Mouse (Mus musculus) kidney, postnatal 0 days (tissue): ENCODE data around the gene Tsfm. TPM values are rescaled to one million over a fixed set of nuclear protein-coding genes. Genes with fewer than 3 reads are reported as not detected.
A peak's percentile ranks its signal among the peaks of the same experiment; 100 is the strongest.

ENCODE experiments used
- ATAC-seq: fragments of 200-750 bp; cut with Nextera tagmentation; replicated peaks from 2 replicates; pipeline ENCODE4 v1.8.0; 2017; ENCODE audit warnings: low read depth, moderate number of reproducible peaks, moderate TSS enrichment, moderate library complexity; ENCODE audit not compliant: low FRiP score
- DNase-seq: peaks from one replicate; pipeline ENCODE4 v3.0.0-alpha.2; 2016; ENCODE audit warnings: low spot score
- H3K27ac ChIP-seq: fragments of 300-500 bp; sonication (generic); 2 replicates; pipeline ENCODE4 v1.5.1; 2014; ENCODE audit warnings: mild to moderate bottlenecking
- H3K27me3 ChIP-seq: fragments of 300-500 bp; sonication (generic); 2 replicates; pipeline ENCODE4 v1.6.1; 2014; ENCODE audit warnings: low read length, mixed read lengths; ENCODE audit not compliant: insufficient read depth
- H3K36me3 ChIP-seq: fragments of 300-500 bp; sonication (generic); 2 replicates; pipeline ENCODE4 v1.6.1; 2014; ENCODE audit warnings: low read length, mixed read lengths; ENCODE audit not compliant: insufficient read depth
- H3K4me1 ChIP-seq: fragments of 300-500 bp; sonication (generic); replicated peaks from 2 replicates; pipeline ENCODE4 v1.6.1; 2014; ENCODE audit warnings: antibody characterized with exemption, low read length, mixed read lengths; ENCODE audit not compliant: insufficient read depth
- H3K4me2 ChIP-seq: fragments of 300-500 bp; sonication (generic); 2 replicates; pipeline ENCODE4 v1.6.1; 2014; ENCODE audit warnings: mild to moderate bottlenecking, low read length, moderate library complexity, mixed read lengths
- H3K4me3 ChIP-seq: fragments of 300-500 bp; sonication (generic); replicated peaks from 2 replicates; pipeline ENCODE4 v1.5.1; 2014; ENCODE audit warnings: low read depth, low read length
- H3K9ac ChIP-seq: fragments of 300-500 bp; sonication (generic); 2 replicates; pipeline ENCODE4 v1.6.1; 2014; ENCODE audit warnings: low read depth, low read length
- H3K9me3 ChIP-seq: fragments of 300-500 bp; sonication (generic); replicated peaks from 2 replicates; pipeline ENCODE4 v1.6.1; 2016; ENCODE audit warnings: low read length, inconsistent platforms, mixed read lengths
- CTCF ChIP-seq: IDR thresholded peaks from 2 replicates; pipeline ENCODE4 v1.5.1; 2016; ENCODE audit warnings: antibody characterized with exemption, low read depth, mild to moderate bottlenecking, moderate library complexity
- WGBS: fragments of 180-500 bp; shearing (Covaris S2); extraction: QIAGEN DNeasy Blood & Tissue Kit; methylation state at CpG from one replicate; pipeline ENCODE4 v1.1.7; 2014; 5-methylcytosine and 5-hydroxymethylcytosine counted together
- microRNA counts: library from miRNA; unstranded; fragments of <30 nt; microRNA quantifications from one replicate; lab custom pipeline; 2015
- microRNA-seq: library from miRNA; unstranded; fragments of <30 nt; microRNA quantifications from one replicate; pipeline ENCODE4, GENCODE M21; 2016
- polyA plus RNA-seq: library from polyadenylated mRNA; unstranded; fragments of >200 nt; fragmentation: Nextera tagmentation; extraction: Ambion mirVana; gene quantifications from 2 replicates; pipeline ENCODE4 v1.2.1, GENCODE M21; 2015

Gene Tsfm
- polyA plus RNA-seq, 1 experiment from 2014 or later: 97.3 TPM

DNA sequence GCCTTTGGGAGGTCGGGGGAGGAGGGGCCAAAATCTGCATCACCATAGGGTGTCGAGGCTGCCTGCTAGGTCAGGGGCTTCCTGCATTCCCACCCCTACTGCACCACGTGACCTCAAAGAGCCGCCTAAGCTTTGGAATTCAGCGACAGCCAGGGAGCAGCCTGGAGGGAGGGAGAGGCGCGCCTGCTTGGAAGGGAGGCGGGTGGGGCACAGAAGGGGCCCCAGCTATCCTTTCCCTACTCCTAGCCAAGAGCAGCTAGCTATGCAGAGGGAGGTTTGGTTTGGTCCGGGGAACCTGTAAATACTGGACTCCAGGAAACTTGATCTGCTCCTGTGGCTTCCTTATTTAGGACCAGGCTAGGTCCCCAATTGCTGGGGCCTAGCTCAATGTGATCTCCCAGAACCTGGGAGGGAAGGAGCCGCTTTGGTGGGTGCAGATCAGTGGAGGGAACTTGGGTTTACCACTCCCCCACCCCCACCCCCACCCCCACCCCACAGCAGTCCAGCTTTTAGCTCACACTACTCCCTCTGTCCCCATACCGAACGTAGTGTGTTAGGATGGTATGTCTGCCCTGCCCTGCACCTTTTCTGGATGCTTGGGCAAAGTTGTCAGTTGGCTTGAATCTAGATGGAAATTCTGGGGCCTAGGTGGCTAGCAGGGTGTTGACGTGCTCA is 58.5 kb downstream of the Tsfm start:
- Histone ChIP-seq H3K9ac (peak overlapping the region; percentile 8; the same call in 1 of the 2 replicates), H3K27ac (peak overlapping the region; percentile 80), H3K36me3 (no peaks in the 10 kb centered on the region), H3K9me3 (no peaks in the 10 kb centered on the region), H3K4me1 (peaks cover 20% of the 10 kb centered on the region), H3K4me3 (no peak overlapping the region), H3K4me2 (peak overlapping the region; percentile 6; the same call in 1 of the 2 replicates), H3K27me3 (no peaks in the 10 kb centered on the region)
- ATAC-seq (peak; percentile 87), DNase-seq (peak; percentile 96)
- TF ChIP-seq CTCF: peak; percentile 23; the same call in 1 of the 2 replicates
- WGBS: 10% methylated on average over 13 of the region's 13 CpGs

DNA sequence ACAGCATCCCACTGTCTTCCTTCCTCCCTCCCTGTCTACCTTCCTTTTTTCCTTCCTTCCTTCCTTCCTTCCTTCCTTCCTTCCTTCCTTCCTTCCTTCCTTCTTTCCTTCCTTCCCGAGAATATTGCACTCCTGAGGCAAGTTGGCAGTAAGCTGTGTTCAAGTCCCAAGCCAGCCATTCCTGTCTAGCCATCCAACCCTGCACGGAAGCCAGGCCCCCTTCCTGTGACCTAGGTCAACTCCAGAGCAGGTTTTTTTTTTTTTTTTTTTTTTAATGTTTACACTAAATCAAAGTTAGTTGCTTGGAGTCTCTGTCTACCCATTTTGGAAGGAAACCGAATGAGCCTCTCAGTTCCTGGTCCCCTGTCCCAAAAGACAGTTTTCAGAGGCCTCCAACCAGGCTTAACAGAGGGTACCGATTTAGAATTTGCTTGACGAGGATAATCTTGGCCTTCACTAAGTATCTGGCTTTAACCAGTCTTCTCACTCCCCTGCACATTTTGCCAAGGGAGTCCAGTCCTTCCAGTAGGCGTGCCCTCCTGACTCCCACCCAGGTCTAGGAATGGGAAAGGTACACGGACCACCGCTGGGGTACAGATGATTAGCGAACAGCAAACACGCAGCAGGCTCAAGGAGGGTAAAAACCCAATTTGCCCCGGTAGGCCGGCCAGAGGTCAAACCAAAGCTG is 59.1 kb downstream of the Tsfm start:
- 9% methylated on average over 12 of the region's 12 CpGs for WGBS
- Histone ChIP-seq H3K4me3 (no peak overlapping the region), H3K4me2 (0 out of 2 replicates have a peak overlapping the region, but pooled peaks have one; percentile 6), H3K4me1 (peaks cover 20% of the 10 kb centered on the region), H3K27me3 (no peaks in the 10 kb centered on the region), H3K9ac (no peak overlapping the region), H3K27ac (peak overlapping the region; percentile 80), H3K36me3 (no peaks in the 10 kb centered on the region), H3K9me3 (no peaks in the 10 kb centered on the region)
- no peak for TF ChIP-seq CTCF
- no peak for DNase-seq
- peak; percentile 38; the same call in 1 of the 2 replicates for ATAC-seq

DNA sequence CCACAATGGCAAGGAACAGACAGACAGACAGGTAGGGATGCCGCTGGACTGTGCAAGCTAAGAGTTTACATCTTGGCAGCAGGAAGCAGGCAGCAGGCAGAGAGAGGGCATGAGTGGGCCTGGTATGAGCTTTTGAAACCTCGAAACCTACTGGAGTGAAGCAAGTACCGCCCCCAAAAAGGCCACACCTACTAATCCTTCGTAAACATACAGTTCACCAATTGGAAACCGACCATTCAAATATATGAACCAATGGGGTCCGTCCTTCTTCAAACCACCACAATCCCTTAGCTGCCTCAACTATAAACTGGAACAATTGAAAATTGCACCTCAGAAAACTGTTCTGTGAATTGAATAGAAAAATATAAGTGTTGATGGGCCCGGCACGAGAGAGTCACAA is 66.8 kb downstream of the Tsfm start:
- no peak for DNase-seq
- H3K9me3 ChIP-seq: no peaks in the 10 kb centered on the region
- H3K36me3 ChIP-seq: no peaks in the 10 kb centered on the region
- H3K4me2 ChIP-seq: no peak overlapping the region
- TF ChIP-seq CTCF: no peak
- no peak overlapping the region for H3K9ac ChIP-seq
- no peak overlapping the region for H3K4me3 ChIP-seq
- ATAC-seq: no peak
- 89% methylated on average over 8 of the region's 8 CpGs for WGBS
- no peaks in the 10 kb centered on the region for H3K27me3 ChIP-seq
- peaks cover 19% of the 10 kb centered on the region for H3K4me1 ChIP-seq
- H3K27ac ChIP-seq: peak overlapping the region; percentile 91; the same call in 1 of the 2 replicates

DNA sequence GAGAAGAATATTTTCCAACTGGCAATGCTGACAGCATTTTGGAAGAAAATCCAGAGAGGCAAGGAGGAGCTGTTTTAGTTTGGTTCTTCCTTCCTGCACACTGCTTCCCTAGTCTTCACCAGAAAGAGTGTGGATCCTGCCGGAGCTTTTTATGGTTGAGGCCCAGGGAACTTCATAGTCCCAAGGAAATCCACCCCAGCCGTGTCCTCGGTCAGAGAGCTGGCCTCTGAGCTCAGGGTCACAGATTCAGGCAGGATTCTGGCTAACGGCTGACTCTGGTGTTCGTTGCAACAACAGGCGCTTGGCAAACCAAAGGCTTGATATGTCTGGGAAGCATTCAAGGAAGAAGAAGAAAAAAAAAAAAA is 67.7 kb downstream of the Tsfm start:
- no peak for TF ChIP-seq CTCF
- Histone ChIP-seq H3K4me2 (no peak overlapping the region), H3K4me1 (peaks cover 19% of the 10 kb centered on the region), H3K27ac (peak overlapping the region; percentile 91), H3K9ac (no peak overlapping the region; the same call in 1 of the 2 replicates), H3K4me3 (no peak overlapping the region), H3K36me3 (no peaks in the 10 kb centered on the region), H3K27me3 (no peaks in the 10 kb centered on the region), H3K9me3 (no peaks in the 10 kb centered on the region)
- WGBS: 12% methylated on average over 6 of the region's 6 CpGs
- ATAC-seq (no peak), DNase-seq (peak; percentile 58)

DNA sequence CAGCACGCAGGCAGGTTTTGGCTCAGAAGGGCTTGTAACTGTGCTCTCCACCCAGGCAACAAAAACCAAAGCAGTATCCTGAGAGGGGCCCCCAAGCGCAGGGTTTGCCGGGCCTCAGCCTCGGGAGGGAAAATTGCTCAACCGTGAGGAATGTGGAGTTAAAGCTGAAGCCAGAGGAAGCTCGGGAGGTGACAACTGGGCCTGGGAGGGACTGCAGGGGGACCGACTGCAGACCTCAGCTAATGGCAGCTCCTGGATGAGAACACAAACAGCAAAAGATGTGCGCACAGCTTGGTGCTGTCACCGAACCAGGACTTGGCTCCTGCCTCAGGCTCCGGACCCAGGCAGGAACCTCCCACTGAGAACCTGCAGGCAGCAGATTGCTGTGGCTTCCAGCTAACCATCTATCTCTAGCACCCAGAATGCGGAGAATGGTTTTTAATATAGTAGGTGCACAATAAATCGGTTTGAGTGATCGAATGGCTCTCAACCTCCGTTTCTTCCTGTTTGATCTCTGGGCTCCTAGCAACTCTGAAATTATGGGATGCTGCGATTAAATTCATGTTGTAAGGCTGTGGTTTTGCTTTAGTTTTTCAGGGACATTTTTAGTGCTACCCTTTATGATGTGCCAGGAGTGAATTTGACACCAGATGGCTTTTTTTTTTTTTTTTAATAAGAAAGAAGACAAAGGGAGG is 68.2 kb downstream of the Tsfm start:
- Histone ChIP-seq H3K36me3 (no peaks in the 10 kb centered on the region), H3K9ac (no peak overlapping the region), H3K27me3 (no peaks in the 10 kb centered on the region), H3K27ac (peak overlapping the region; percentile 91), H3K4me2 (0 out of 2 replicates have a peak overlapping the region, but pooled peaks have one; percentile 11), H3K4me3 (no peak overlapping the region), H3K4me1 (peaks cover 21% of the 10 kb centered on the region), H3K9me3 (no peaks in the 10 kb centered on the region)
- DNase-seq (peak; percentile 95), ATAC-seq (peak; percentile 81)
- 18% methylated on average over 15 of the region's 15 CpGs for WGBS
- 0 out of 2 replicates have a peak, but pooled peaks have one; percentile 7 for TF ChIP-seq CTCF

DNA sequence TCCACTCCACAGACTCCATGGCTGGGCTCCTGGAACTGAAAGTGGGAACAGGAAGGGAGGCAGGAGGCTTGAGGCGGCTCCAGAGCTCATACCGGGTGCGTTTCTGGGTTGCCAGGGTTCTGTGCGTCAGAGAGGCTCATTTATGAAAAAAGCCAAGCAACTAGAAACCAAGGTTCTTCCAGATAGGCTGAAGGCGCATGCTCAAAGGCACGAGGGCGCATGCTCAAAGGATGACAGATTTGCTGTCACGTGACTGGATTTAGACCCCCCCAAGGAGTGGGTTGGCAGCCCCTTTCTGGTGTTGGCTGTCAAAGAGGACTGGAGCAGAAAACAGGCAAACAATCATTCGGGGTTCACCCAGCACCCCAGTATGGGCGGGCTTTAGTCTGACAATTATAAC is 68.9 kb downstream of the Tsfm start:
- WGBS: 53% methylated on average over 10 of the region's 10 CpGs
- H3K9me3 ChIP-seq: no peaks in the 10 kb centered on the region
- DNase-seq: peak; percentile 49

More for the DNA sequence above, 68.9 kb downstream of the Tsfm start:
- 0 out of 2 replicates have a peak overlapping the region, but pooled peaks have one; percentile 11 for H3K4me2 ChIP-seq
- H3K4me1 ChIP-seq: peaks cover 26% of the 10 kb centered on the region
- ATAC-seq: peak; percentile 5; the same call in 1 of the 2 replicates
- no peaks in the 10 kb centered on the region for H3K36me3 ChIP-seq
- no peak for TF ChIP-seq CTCF
- H3K27ac ChIP-seq: peak overlapping the region; percentile 91
- H3K9ac ChIP-seq: no peak overlapping the region
- no peak overlapping the region for H3K4me3 ChIP-seq
- no peaks in the 10 kb centered on the region for H3K27me3 ChIP-seq

MicroRNAs encoded within 50 kb of the gene (microRNA counts, 519-probe panel; counts per million panel counts)
- microRNA mmu-miR-26a (lab: Ali Mortazavi, UCI) (4,057 counts per million, percentile 76 among the panel's probes with 10 or more counts), microRNA mmu-miR-546 (lab: Ali Mortazavi, UCI) (330 counts per million, percentile 68 among the panel's probes with 10 or more counts)

Small RNAs within 50 kb of the gene (microRNA-seq; reads per million reads assigned to microRNA genes)
- 67.1 reads per million, percentile 48 among the genes with 10 or more reads in this experiment for gene Mir26a-2
- not detected for gene Mir546

Other genes with a start within 250 kb of the Tsfm start
- 20.5 and 22.6 TPM in 2 replicates for gene Atp23, start 129.5 kb downstream of the Tsfm start, polyA plus RNA-seq
- gene Ctdsp2, start 52.1 kb downstream of the Tsfm start, polyA plus RNA-seq: 62.4 and 68.5 TPM in 2 replicates
- gene Avil, start 30.1 kb downstream of the Tsfm start, polyA plus RNA-seq: 0.07 and 0.10 TPM in 2 replicates
- 37.4 and 40.2 TPM in 2 replicates for gene Mettl1, start 10.6 kb upstream of the Tsfm start, polyA plus RNA-seq
- gene Eef1akmt3, start 10.7 kb upstream of the Tsfm start, polyA plus RNA-seq: 0.89 and 1.3 TPM in 2 replicates
- 38.9 and 58.0 TPM in 2 replicates for gene Cyp27b1, start 17.4 kb upstream of the Tsfm start, polyA plus RNA-seq
- 1.6 and 1.9 TPM in 2 replicates for gene March9, start 29.3 kb upstream of the Tsfm start, polyA plus RNA-seq
- gene Cdk4, start 32.7 kb upstream of the Tsfm start, polyA plus RNA-seq: 1,113 and 1,153 TPM in 2 replicates
- gene Tspan31, start 39.4 kb upstream of the Tsfm start, polyA plus RNA-seq: 157 and 171 TPM in 2 replicates
- 0.04 and 0.09 TPM in 2 replicates for gene Agap2, start 44.4 kb upstream of the Tsfm start, polyA plus RNA-seq
- gene Os9, start 90.3 kb upstream of the Tsfm start, polyA plus RNA-seq: 107 and 114 TPM in 2 replicates
- gene B4galnt1, start 134.4 kb upstream of the Tsfm start, polyA plus RNA-seq: 15.0 and 16.4 TPM in 2 replicates
- 2.8 and 3.1 TPM in 2 replicates for gene Slc26a10, start 149.8 kb upstream of the Tsfm start, polyA plus RNA-seq
- 27.9 and 29.0 TPM in 2 replicates for gene Arhgef25, start 159.2 kb upstream of the Tsfm start, polyA plus RNA-seq
- 83.3 and 85.1 TPM in 2 replicates for gene Dtx3, start 164.9 kb upstream of the Tsfm start, polyA plus RNA-seq
- gene Pip4k2c, start 180.7 kb upstream of the Tsfm start, polyA plus RNA-seq: 45.0 and 50.1 TPM in 2 replicates
- 0.28 and 0.47 TPM in 2 replicates for gene Kif5a, start 232.5 kb upstream of the Tsfm start, polyA plus RNA-seq
- 177 and 190 TPM in 2 replicates for gene Dctn2, start 235.5 kb upstream of the Tsfm start, polyA plus RNA-seq